Mouse (Mus musculus) pancreas, adult 10 weeks (tissue): Measurements from ENCODE around the gene Nrsn1. TPM values are rescaled to one million over a fixed set of nuclear protein-coding genes. Genes with fewer than 3 reads are reported as not detected.

ENCODE experiments used
- polyA plus RNA-seq: library from polyadenylated mRNA; stranded (reverse); fragments of 350-450 nt; fragmentation: Illumina TruSeq; extraction: RNeasy Lipid Tissue Mini Kit (QIAGEN cat#74804); gene quantifications from one replicate; pipeline ENCODE4 v1.2.3, GENCODE M21; 2015; ENCODE audit warnings: low read depth, low replicate concordance; ENCODE audit not compliant: insufficient read depth

The Nrsn1 gene
- polyA plus RNA-seq: 1.6 TPM

GRCm38 (mm10) chr13:25270402-25270801 is at the start of gene Nrsn1:
Nrsn1 (minus strand) TSS chr13:25270502.

Other genes with a start within 250 kb of the Nrsn1 start
- gene Dcdc2a, start 214.5 kb downstream of the Nrsn1 start, polyA plus RNA-seq: 4.2 TPM